Mouse (Mus musculus): ENCODE measurements at regions not wholly inside any gene's neighbourhood (a gene's known extent, or its start where the extent isn't known, plus 50 kb on each side); places are given as distances from the start of the nearest gene placed in this dataset.
"Not testable (repeated sequence)": the region's sequence is repeated elsewhere in the genome, so short reads cannot be mapped to it uniquely, and the experiment has no call there.

GRCm38 (mm10) chr14:71564816-71565215, 926.8 kb downstream of the Gm9195 start:
- H3K27me3 ChIP-seq (replicated peaks; ENCODE audit: control insufficient read depth, insufficient read depth, low read length) = no peaks in the 10 kb centered on the region
- H3K4me1 ChIP-seq (replicated peaks; ENCODE audit: control insufficient read depth, insufficient read depth, low read length) = no peaks in the 10 kb centered on the region
- H3K27ac ChIP-seq (ENCODE audit: low read depth) = no peak overlapping the region
- H3K9me3 ChIP-seq (ENCODE audit: control insufficient read depth, low read length) = no peaks in the 10 kb centered on the region
- 58% methylated on average over 3 of the region's 3 CpGs for WGBS
- H3K36me3 ChIP-seq (ENCODE audit: control insufficient read depth, insufficient read depth, low read length) = no peaks in the 10 kb centered on the region
- H3K4me2 ChIP-seq (ENCODE audit: low read length) = no peak overlapping the region
- no peak overlapping the region for H3K4me3 ChIP-seq (ENCODE audit: low read depth, low read length)
- no peak for ATAC-seq (replicated peaks; ENCODE audit: low FRiP score, low TSS enrichment, low read depth)
- no peak for DNase-seq (ENCODE audit: low spot score)
- H3K9ac ChIP-seq (ENCODE audit: low read length) = no peak overlapping the region

- 78% methylated on average over 4 of the region's 4 CpGs for WGBS
- Histone ChIP-seq H3K4me3 (ENCODE audit: low read depth, low read length) (no peak overlapping the region), H3K4me2 (ENCODE audit: low read length) (no peak overlapping the region), H3K27ac (ENCODE audit: low read depth) (no peak overlapping the region), H3K9me3 (ENCODE audit: control insufficient read depth, low read length) (no peaks in the 10 kb centered on the region), H3K9ac (ENCODE audit: low read length) (no peak overlapping the region), H3K4me1 (replicated peaks; ENCODE audit: control insufficient read depth, insufficient read depth, low read length) (no peaks in the 10 kb centered on the region), H3K27me3 (replicated peaks; ENCODE audit: control insufficient read depth, insufficient read depth, low read length) (no peaks in the 10 kb centered on the region), H3K36me3 (ENCODE audit: control insufficient read depth, insufficient read depth, low read length) (no peaks in the 10 kb centered on the region)
- ATAC-seq (replicated peaks; ENCODE audit: low FRiP score, low TSS enrichment, low read depth) (no peak), DNase-seq (ENCODE audit: low spot score) (no peak)
Observed at GRCm38 (mm10) chr14:71561906-71562305, 929.7 kb downstream of the Gm9195 start.

GRCm38 (mm10) chr14:71554324-71554723, 937.3 kb downstream of the Gm9195 start:
- not testable (repeated sequence) for DNase-seq (ENCODE audit: low spot score)

GRCm38 (mm10) chr14:71543580-71543979, 943.9 kb upstream of the Fam160b2 start:
- Histone ChIP-seq H3K4me3 (ENCODE audit: low read depth, low read length) (no peak overlapping the region), H3K4me2 (ENCODE audit: low read length) (no peak overlapping the region), H3K27ac (ENCODE audit: low read depth) (no peak overlapping the region), H3K9ac (ENCODE audit: low read length) (no peak overlapping the region), H3K9me3 (ENCODE audit: control insufficient read depth, low read length) (no peaks in the 10 kb centered on the region), H3K4me1 (replicated peaks; ENCODE audit: control insufficient read depth, insufficient read depth, low read length) (no peaks in the 10 kb centered on the region), H3K36me3 (ENCODE audit: control insufficient read depth, insufficient read depth, low read length) (no peaks in the 10 kb centered on the region), H3K27me3 (replicated peaks; ENCODE audit: control insufficient read depth, insufficient read depth, low read length) (no peaks in the 10 kb centered on the region)
- ATAC-seq (replicated peaks; ENCODE audit: low FRiP score, low TSS enrichment, low read depth) = no peak
- WGBS = 89% methylated on average over 3 of the region's 3 CpGs
- no peak for DNase-seq (ENCODE audit: low spot score)

More at GRCm38 (mm10) chr14:71554324-71554723, 937.3 kb downstream of the Gm9195 start:
- not testable (repeated sequence) for H3K4me1 ChIP-seq (replicated peaks; ENCODE audit: control insufficient read depth, insufficient read depth, low read length); H3K9ac ChIP-seq (ENCODE audit: low read length); H3K27ac ChIP-seq (ENCODE audit: low read depth); H3K9me3 ChIP-seq (ENCODE audit: control insufficient read depth, low read length); H3K27me3 ChIP-seq (replicated peaks; ENCODE audit: control insufficient read depth, insufficient read depth, low read length); H3K4me3 ChIP-seq (ENCODE audit: low read depth, low read length); ATAC-seq (replicated peaks; ENCODE audit: low FRiP score, low TSS enrichment, low read depth); H3K36me3 ChIP-seq (ENCODE audit: control insufficient read depth, insufficient read depth, low read length); H3K4me2 ChIP-seq (ENCODE audit: low read length)
- 93% methylated on average over 2 of the region's 3 CpGs for WGBS

- Histone ChIP-seq H3K9ac (ENCODE audit: low read length) (no peak overlapping the region), H3K4me3 (ENCODE audit: low read depth, low read length) (no peak overlapping the region), H3K9me3 (ENCODE audit: control insufficient read depth, low read length) (no peaks in the 10 kb centered on the region), H3K4me2 (ENCODE audit: low read length) (no peak overlapping the region), H3K4me1 (replicated peaks; ENCODE audit: control insufficient read depth, insufficient read depth, low read length) (no peaks in the 10 kb centered on the region), H3K27ac (ENCODE audit: low read depth) (no peak overlapping the region), H3K36me3 (ENCODE audit: control insufficient read depth, insufficient read depth, low read length) (no peaks in the 10 kb centered on the region), H3K27me3 (replicated peaks; ENCODE audit: control insufficient read depth, insufficient read depth, low read length) (no peaks in the 10 kb centered on the region)
- no peak for DNase-seq (ENCODE audit: low spot score)
- 48% methylated on average over 11 of the region's 11 CpGs for WGBS
- ATAC-seq (replicated peaks; ENCODE audit: low FRiP score, low TSS enrichment, low read depth) = no peak
Observed at GRCm38 (mm10) chr14:71532074-71532659, 932.5 kb upstream of the Fam160b2 start.

GRCm38 (mm10) chr14:71531298-71531697, 931.7 kb upstream of the Fam160b2 start:
- Histone ChIP-seq H3K4me1 (replicated peaks; ENCODE audit: control insufficient read depth, insufficient read depth, low read length) (no peaks in the 10 kb centered on the region), H3K9me3 (ENCODE audit: control insufficient read depth, low read length) (no peaks in the 10 kb centered on the region), H3K4me3 (ENCODE audit: low read depth, low read length) (no peak overlapping the region), H3K27ac (ENCODE audit: low read depth) (no peak overlapping the region), H3K9ac (ENCODE audit: low read length) (no peak overlapping the region), H3K4me2 (ENCODE audit: low read length) (no peak overlapping the region), H3K36me3 (ENCODE audit: control insufficient read depth, insufficient read depth, low read length) (no peaks in the 10 kb centered on the region), H3K27me3 (replicated peaks; ENCODE audit: control insufficient read depth, insufficient read depth, low read length) (no peaks in the 10 kb centered on the region)
- DNase-seq (ENCODE audit: low spot score) (no peak), ATAC-seq (replicated peaks; ENCODE audit: low FRiP score, low TSS enrichment, low read depth) (no peak)
- 45% methylated on average over 2 of the region's 2 CpGs for WGBS

- ATAC-seq (replicated peaks; ENCODE audit: low FRiP score, low TSS enrichment, low read depth) (no peak), DNase-seq (ENCODE audit: low spot score) (no peak)
- Histone ChIP-seq H3K9me3 (ENCODE audit: control insufficient read depth, low read length) (no peaks in the 10 kb centered on the region), H3K27me3 (replicated peaks; ENCODE audit: control insufficient read depth, insufficient read depth, low read length) (no peaks in the 10 kb centered on the region), H3K9ac (ENCODE audit: low read length) (no peak overlapping the region), H3K4me3 (ENCODE audit: low read depth, low read length) (no peak overlapping the region), H3K4me1 (replicated peaks; ENCODE audit: control insufficient read depth, insufficient read depth, low read length) (no peaks in the 10 kb centered on the region), H3K4me2 (ENCODE audit: low read length) (no peak overlapping the region), H3K27ac (ENCODE audit: low read depth) (no peak overlapping the region), H3K36me3 (ENCODE audit: control insufficient read depth, insufficient read depth, low read length) (no peaks in the 10 kb centered on the region)
- 68% methylated on average over 6 of the region's 6 CpGs for WGBS
Observed at GRCm38 (mm10) chr14:71530421-71530820, 930.8 kb upstream of the Fam160b2 start.

- H3K4me1 ChIP-seq (replicated peaks; ENCODE audit: control insufficient read depth, insufficient read depth, low read length) = no peaks in the 10 kb centered on the region
- no peaks in the 10 kb centered on the region for H3K27me3 ChIP-seq (replicated peaks; ENCODE audit: control insufficient read depth, insufficient read depth, low read length)
- WGBS = 53% methylated on average over 2 of the region's 2 CpGs
- ATAC-seq (replicated peaks; ENCODE audit: low FRiP score, low TSS enrichment, low read depth) (no peak), DNase-seq (ENCODE audit: low spot score) (no peak)
- H3K9ac ChIP-seq (ENCODE audit: low read length) = no peak overlapping the region
- H3K4me2 ChIP-seq (ENCODE audit: low read length) = no peak overlapping the region
- no peak overlapping the region for H3K27ac ChIP-seq (ENCODE audit: low read depth)
- no peaks in the 10 kb centered on the region for H3K36me3 ChIP-seq (ENCODE audit: control insufficient read depth, insufficient read depth, low read length)
- H3K9me3 ChIP-seq (ENCODE audit: control insufficient read depth, low read length) = no peaks in the 10 kb centered on the region
- H3K4me3 ChIP-seq (ENCODE audit: low read depth, low read length) = no peak overlapping the region
Observed at GRCm38 (mm10) chr14:71518541-71518940, 918.9 kb upstream of the Fam160b2 start.

GRCm38 (mm10) chr14:71500851-71501250, 901.2 kb upstream of the Fam160b2 start:
- H3K9me3 ChIP-seq (ENCODE audit: control insufficient read depth, low read length) = no peaks in the 10 kb centered on the region
- no peak overlapping the region for H3K4me2 ChIP-seq (ENCODE audit: low read length)
- no peaks in the 10 kb centered on the region for H3K4me1 ChIP-seq (replicated peaks; ENCODE audit: control insufficient read depth, insufficient read depth, low read length)
- no peaks in the 10 kb centered on the region for H3K27me3 ChIP-seq (replicated peaks; ENCODE audit: control insufficient read depth, insufficient read depth, low read length)
- 87% methylated on average over 1 of the region's 1 CpGs for WGBS
- ATAC-seq (replicated peaks; ENCODE audit: low FRiP score, low TSS enrichment, low read depth) = no peak
- no peak overlapping the region for H3K27ac ChIP-seq (ENCODE audit: low read depth)
- H3K9ac ChIP-seq (ENCODE audit: low read length) = no peak overlapping the region
- DNase-seq (ENCODE audit: low spot score) = no peak
- no peaks in the 10 kb centered on the region for H3K36me3 ChIP-seq (ENCODE audit: control insufficient read depth, insufficient read depth, low read length)
- H3K4me3 ChIP-seq (ENCODE audit: low read depth, low read length) = no peak overlapping the region
